Mouse (Mus musculus): ENCODE results near the gene Nfasc. TPM values are rescaled to one million over a fixed set of nuclear protein-coding genes. Genes with fewer than 3 reads are reported as not detected.

The Nfasc gene
- total and polyA plus RNA-seq, 3 experiments = 0.04 TPM; not detected in 2

- dilution Hi-C loops (cut with MboI; ENCODE audit: extremely low pct_ligation_motif_present, extremely low pct_unique_long_range_greater_than_20kb, low sequenced_read_pairs) (no loop called here), in situ Hi-C loops (cut with MboI; ENCODE audit: low pct_ligation_motif_present, low pct_unique_long_range_greater_than_20kb, low sequenced_read_pairs) (no loop called here)
- peaks cover 93% of the 10 kb centered on the region for H3K27me3 ChIP-seq (replicated peaks)
- no peaks in the 10 kb centered on the region for H3K36me3 ChIP-seq (replicated peaks in 1 of 2; ENCODE audit: control insufficient read depth in 1 of 2, insufficient read depth in 1 of 2, low read length in 1 of 2)
- H3K79me2 ChIP-seq (replicated peaks; ENCODE audit: control insufficient read depth, extremely low read depth, insufficient read depth, poor library complexity, severe bottlenecking) = no peaks in the 10 kb centered on the region
- 0 out of 4 replicates have a peak, but pooled peaks cover 0 to 3% of the 10 kb centered on the region in 2 experiments for H3K4me1 ChIP-seq (ENCODE audit: control insufficient read depth in 1 of 2, insufficient read depth in 2 of 2)
- TF ChIP-seq E2F4 (IDR thresholded peaks at IDR 0.05; ENCODE audit: insufficient replicate concordance, low read depth, low read length) = no peak
- no peak overlapping the region for H3K4me3 ChIP-seq (replicated peaks in 1 of 3; ENCODE audit: low read depth in 2 of 3, low read length in 2 of 3, poor library complexity in 1 of 3)
- H3K4me2 ChIP-seq (ENCODE audit: insufficient read depth, low read depth, poor library complexity, severe bottlenecking) = no peak overlapping the region
- DNase-seq (ENCODE audit: extremely low read depth) = no peak
- no peak overlapping the region for H3K9ac ChIP-seq (ENCODE audit: insufficient read depth, low read depth)
- H3K27ac ChIP-seq (ENCODE audit: insufficient read depth, low read depth) = no peak overlapping the region
- H3K9me3 ChIP-seq (replicated peaks; ENCODE audit: low read length) = no peaks in the 10 kb centered on the region
These were observed 113.0 kb downstream of the Nfasc start for GRCm38 (mm10) chr1:132628599-132628998.

- H3K4me3 ChIP-seq (replicated peaks in 1 of 3; ENCODE audit: low read depth in 2 of 3, low read length in 2 of 3, poor library complexity in 1 of 3) = no peak overlapping the region
- H3K9me3 ChIP-seq (replicated peaks; ENCODE audit: low read length) = no peaks in the 10 kb centered on the region
- 0 out of 4 replicates have a peak, but pooled peaks cover 0 to 3% of the 10 kb centered on the region in 2 experiments for H3K4me1 ChIP-seq (ENCODE audit: control insufficient read depth in 1 of 2, insufficient read depth in 2 of 2)
- H3K79me2 ChIP-seq (replicated peaks; ENCODE audit: control insufficient read depth, extremely low read depth, insufficient read depth, poor library complexity, severe bottlenecking) = no peaks in the 10 kb centered on the region
- in situ Hi-C loops (cut with MboI; ENCODE audit: low pct_ligation_motif_present, low pct_unique_long_range_greater_than_20kb, low sequenced_read_pairs) (no loop called here), dilution Hi-C loops (cut with MboI; ENCODE audit: extremely low pct_ligation_motif_present, extremely low pct_unique_long_range_greater_than_20kb, low sequenced_read_pairs) (no loop called here)
- H3K36me3 ChIP-seq (replicated peaks in 1 of 2; ENCODE audit: control insufficient read depth in 1 of 2, insufficient read depth in 1 of 2, low read length in 1 of 2) = no peaks in the 10 kb centered on the region
- H3K9ac ChIP-seq (ENCODE audit: insufficient read depth, low read depth) = no peak overlapping the region
- H3K4me2 ChIP-seq (ENCODE audit: insufficient read depth, low read depth, poor library complexity, severe bottlenecking) = no peak overlapping the region
- no peak for DNase-seq (ENCODE audit: extremely low read depth)
- no peak for TF ChIP-seq E2F4 (IDR thresholded peaks at IDR 0.05; ENCODE audit: insufficient replicate concordance, low read depth, low read length)
- no peak for TF ChIP-seq CTCF (conservative IDR thresholded peaks at IDR 0.05 in 1 of 2, IDR thresholded peaks at IDR 0.05 in 1 of 2; ENCODE audit: low read depth in 2 of 2, low read length in 2 of 2)
- TF ChIP-seq TBP (conservative IDR thresholded peaks at IDR 0.05; ENCODE audit: low read depth, low read length) = no peak
- TF ChIP-seq CHD1 (IDR thresholded peaks at IDR 0.05; ENCODE audit: low read depth, low read length) = no peak
- no peak for TF ChIP-seq GABPA (IDR thresholded peaks at IDR 0.05; ENCODE audit: insufficient replicate concordance, low read depth, low read length)
- TF ChIP-seq MAZ (IDR thresholded peaks at IDR 0.05; ENCODE audit: low read depth, low read length) = no peak
- TF ChIP-seq USF1 (IDR thresholded peaks at IDR 0.05; ENCODE audit: low read depth, low read length) = no peak
- no peak for TF ChIP-seq RAD21 (IDR thresholded peaks at IDR 0.05; ENCODE audit: low read depth, low read length)
- no peak for TF ChIP-seq HCFC1 (IDR thresholded peaks at IDR 0.05; ENCODE audit: low read depth, low read length)
- no peak for TF ChIP-seq ZKSCAN1 (IDR thresholded peaks at IDR 0.05; ENCODE audit: borderline replicate concordance, low read depth, low read length)
- TF ChIP-seq EP300 (IDR thresholded peaks at IDR 0.05; ENCODE audit: low read length) = no peak
- H3K27me3 ChIP-seq (replicated peaks) = peaks cover 93% of the 10 kb centered on the region
- H3K27ac ChIP-seq (ENCODE audit: insufficient read depth, low read depth) = no peak overlapping the region
These were observed 113.4 kb downstream of the Nfasc start for GRCm38 (mm10) chr1:132628183-132628582.

- no peak for DNase-seq (ENCODE audit: extremely low read depth)
- dilution Hi-C loops (cut with MboI; ENCODE audit: extremely low pct_ligation_motif_present, extremely low pct_unique_long_range_greater_than_20kb, low sequenced_read_pairs) = no loop called here
These were observed 115.4 kb downstream of the Nfasc start for GRCm38 (mm10) chr1:132626125-132626756.

More at GRCm38 (mm10) chr1:132626125-132626756, 115.4 kb downstream of the Nfasc start:
- no peaks in the 10 kb centered on the region for H3K79me2 ChIP-seq (replicated peaks; ENCODE audit: control insufficient read depth, extremely low read depth, insufficient read depth, poor library complexity, severe bottlenecking)
- H3K27ac ChIP-seq (ENCODE audit: insufficient read depth, low read depth) = no peak overlapping the region
- no peak overlapping the region for H3K9ac ChIP-seq (ENCODE audit: insufficient read depth, low read depth)
- peaks cover 97% of the 10 kb centered on the region for H3K27me3 ChIP-seq (replicated peaks)
- H3K4me3 ChIP-seq (replicated peaks in 1 of 3; ENCODE audit: low read depth in 2 of 3, low read length in 2 of 3, poor library complexity in 1 of 3) = no peak overlapping the region
- H3K4me1 ChIP-seq (ENCODE audit: control insufficient read depth in 1 of 2, insufficient read depth in 2 of 2) = 0 out of 4 replicates have a peak, but pooled peaks cover 0 to 3% of the 10 kb centered on the region in 2 experiments
- H3K4me2 ChIP-seq (ENCODE audit: insufficient read depth, low read depth, poor library complexity, severe bottlenecking) = no peak overlapping the region
- TF ChIP-seq MXI1 (IDR thresholded peaks at IDR 0.05; ENCODE audit: low read depth, low read length) (no peak), PAX5 (IDR thresholded peaks at IDR 0.05; ENCODE audit: low read length) (no peak), SIN3A (IDR thresholded peaks at IDR 0.05; ENCODE audit: low read length) (no peak), UBTF (IDR thresholded peaks at IDR 0.05; ENCODE audit: low read depth, low read length) (no peak), CTCF (conservative IDR thresholded peaks at IDR 0.05 in 1 of 2, IDR thresholded peaks at IDR 0.05 in 1 of 2; ENCODE audit: low read depth in 2 of 2, low read length in 2 of 2) (no peak), KAT2A (IDR thresholded peaks at IDR 0.05; ENCODE audit: insufficient replicate concordance, low read length) (no peak), CHD1 (IDR thresholded peaks at IDR 0.05; ENCODE audit: low read depth, low read length) (no peak), MYC (IDR thresholded peaks at IDR 0.05; ENCODE audit: low read depth, low read length) (no peak), BHLHE40 (IDR thresholded peaks at IDR 0.05; ENCODE audit: low read depth, low read length) (no peak)
- in situ Hi-C loops (cut with MboI; ENCODE audit: low pct_ligation_motif_present, low pct_unique_long_range_greater_than_20kb, low sequenced_read_pairs) = no loop called here
- no peaks in the 10 kb centered on the region for H3K36me3 ChIP-seq (replicated peaks in 1 of 2; ENCODE audit: control insufficient read depth in 1 of 2, insufficient read depth in 1 of 2, low read length in 1 of 2)
- H3K9me3 ChIP-seq (replicated peaks; ENCODE audit: low read length) = no peaks in the 10 kb centered on the region
